Mouse (Mus musculus): ENCODE data around the gene Tubb1. TPM values are rescaled to one million over a fixed set of nuclear protein-coding genes. Genes with fewer than 3 reads are reported as not detected.
A peak's percentile ranks its signal among the peaks of the same experiment; 100 is the strongest.

Tubb1 gene
- polyA plus RNA-seq, 1 experiment from 2014 or later: 12.0 TPM

- Histone ChIP-seq H3K27ac (no peak overlapping the region), H3K4me1 (peaks cover 14% of the 10 kb centered on the region), H3K36me3 (no peaks in the 10 kb centered on the region), H3K4me3 (no peak overlapping the region), H3K27me3 (ENCODE audit: insufficient read depth, poor library complexity, severe bottlenecking) (0 out of 2 replicates have a peak, but pooled peaks cover 4% of the 10 kb centered on the region), H3K9me3 (no peaks in the 10 kb centered on the region)
- DNase-seq (ENCODE audit: low spot score): no peak
- 85% methylated on average over 4 of the region's 4 CpGs for WGBS
These were observed 2.1 kb upstream of the Tubb1 start for GRCm38 (mm10) chr2:174448405-174448804.

DNA sequence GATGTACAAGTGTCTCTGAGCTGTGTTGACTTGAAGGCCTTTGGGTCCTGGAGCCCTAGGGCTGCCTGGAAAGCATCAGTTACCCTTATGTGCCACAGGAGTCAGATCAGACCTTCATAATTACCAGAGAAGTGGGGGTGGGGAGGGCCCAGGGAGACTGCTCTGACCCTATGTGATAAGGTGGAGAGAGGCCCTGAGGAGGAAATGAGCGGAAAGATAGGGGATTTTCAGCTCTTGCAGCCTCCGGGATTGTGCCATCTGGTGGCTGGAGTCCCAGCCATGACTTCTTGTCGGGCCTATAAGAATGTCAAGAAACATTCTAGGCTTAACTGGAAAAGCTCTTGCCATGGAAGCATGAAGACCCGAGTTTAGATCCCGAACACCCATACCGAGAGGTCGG lies 3.2 kb downstream of the Tubb1 start:
- DNase-seq (ENCODE audit: low spot score): peak; percentile 90
- Histone ChIP-seq H3K9me3 (no peaks in the 10 kb centered on the region), H3K4me3 (no peak overlapping the region), H3K27ac (peak overlapping the region; percentile 72), H3K27me3 (ENCODE audit: insufficient read depth, poor library complexity, severe bottlenecking) (no peaks in the 10 kb centered on the region; the same call in 1 of the 2 replicates), H3K36me3 (no peaks in the 10 kb centered on the region), H3K4me1 (peaks cover 5% of the 10 kb centered on the region)
- 41% methylated on average over 7 of the region's 7 CpGs for WGBS

DNA sequence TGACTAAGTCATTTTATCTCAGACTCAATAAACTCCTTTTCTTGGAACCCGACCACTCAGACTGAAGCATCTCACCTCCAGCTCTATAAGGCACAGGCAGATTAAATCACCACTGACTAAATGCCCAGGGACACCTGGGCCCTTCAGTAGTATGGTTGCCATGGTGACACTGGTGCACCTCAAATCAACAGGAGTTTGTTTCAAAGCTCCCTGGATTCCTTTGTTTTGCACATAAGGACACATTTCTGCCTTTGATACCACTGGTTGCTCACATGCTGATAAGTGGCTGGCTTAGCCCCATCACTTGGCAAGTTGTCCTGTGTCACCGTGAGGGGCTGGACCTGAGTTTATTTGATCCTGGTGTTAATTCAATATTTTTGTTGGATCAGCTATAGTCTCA lies 8.9 kb downstream of the Tubb1 start:
- no peak for DNase-seq (ENCODE audit: low spot score)
- 82% methylated on average over 2 of the region's 2 CpGs for WGBS

DNA sequence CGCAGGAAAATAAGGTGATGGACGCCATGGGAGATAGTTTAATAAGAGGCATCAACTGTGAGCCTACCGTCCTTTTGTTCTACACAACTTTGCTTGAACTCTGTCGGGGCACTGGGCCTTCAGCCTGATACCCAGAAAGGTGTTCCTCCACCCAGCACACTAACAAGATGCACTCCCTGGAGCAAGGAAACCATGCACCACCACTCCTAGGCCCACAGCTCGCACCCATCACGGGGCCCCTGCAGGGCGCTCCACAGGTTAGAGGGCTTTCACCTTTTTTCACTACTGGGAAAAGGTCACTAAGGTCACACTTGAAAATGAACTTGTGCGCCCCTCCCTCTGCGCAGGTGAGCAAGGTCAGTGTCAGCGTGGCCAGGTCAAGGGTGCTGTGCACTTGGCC lies 12.9 kb downstream of the Tubb1 start:
- H3K36me3 ChIP-seq: peaks cover 64% of the 10 kb centered on the region

More for the DNA sequence above, 8.9 kb downstream of the Tubb1 start:
- H3K36me3 ChIP-seq: peaks cover 28% of the 10 kb centered on the region
- H3K4me1 ChIP-seq: peaks cover 11% of the 10 kb centered on the region
- no peaks in the 10 kb centered on the region for H3K9me3 ChIP-seq
- no peak overlapping the region for H3K4me3 ChIP-seq
- H3K27ac ChIP-seq: no peak overlapping the region
- H3K27me3 ChIP-seq (ENCODE audit: insufficient read depth, poor library complexity, severe bottlenecking): no peaks in the 10 kb centered on the region; the same call in 1 of the 2 replicates

GRCm38 (mm10) chr2:174463789-174464523 lies 13.5 kb downstream of the Tubb1 start, which contains the start of gene Atp5e:
TSS of gene Atp5e (minus strand) at chr2:174464105.
- H3K36me3 ChIP-seq: peaks cover 70% of the 10 kb centered on the region
- DNase-seq (ENCODE audit: low spot score): peak; percentile 99
- 2% methylated on average over 48 of the region's 48 CpGs for WGBS
- peak within 1 kb of the TSS; percentile 99 for H3K27ac ChIP-seq
- peaks cover 11% of the 10 kb centered on the region for H3K4me1 ChIP-seq
- H3K27me3 ChIP-seq (ENCODE audit: insufficient read depth, poor library complexity, severe bottlenecking): no peaks in the 10 kb centered on the region
- H3K4me3 ChIP-seq: peak within 1 kb of the TSS; percentile 81
- H3K9me3 ChIP-seq: no peaks in the 10 kb centered on the region

More for the DNA sequence above, 12.9 kb downstream of the Tubb1 start:
- peak overlapping the region; percentile 81 for H3K4me3 ChIP-seq
- no peak for DNase-seq (ENCODE audit: low spot score)
- H3K27me3 ChIP-seq (ENCODE audit: insufficient read depth, poor library complexity, severe bottlenecking): no peaks in the 10 kb centered on the region
- peak overlapping the region; percentile 99 for H3K27ac ChIP-seq
- no peaks in the 10 kb centered on the region for H3K9me3 ChIP-seq
- H3K4me1 ChIP-seq: peaks cover 11% of the 10 kb centered on the region
- 35% methylated on average over 10 of the region's 10 CpGs for WGBS

GRCm38 (mm10) chr2:174470333-174470732 lies 19.8 kb downstream of the Tubb1 start:
- H3K27me3 ChIP-seq (ENCODE audit: insufficient read depth, poor library complexity, severe bottlenecking): no peaks in the 10 kb centered on the region
- no peak overlapping the region for H3K27ac ChIP-seq
- whole genome bisulfite sequencing: 70% methylated on average over 4 of the region's 4 CpGs
- no peak for DNase-seq (ENCODE audit: low spot score)
- no peak overlapping the region for H3K4me3 ChIP-seq
- H3K36me3 ChIP-seq: peaks cover 57% of the 10 kb centered on the region
- H3K4me1 ChIP-seq: peaks cover 32% of the 10 kb centered on the region
- H3K9me3 ChIP-seq: no peaks in the 10 kb centered on the region

GRCm38 (mm10) chr2:174470786-174471405 lies 20.4 kb downstream of the Tubb1 start:
- no peak for DNase-seq (ENCODE audit: low spot score)
- Histone ChIP-seq H3K4me3 (peak overlapping the region; percentile 3; the same call in 1 of the 2 replicates), H3K27me3 (ENCODE audit: insufficient read depth, poor library complexity, severe bottlenecking) (0 out of 2 replicates have a peak, but pooled peaks cover 4% of the 10 kb centered on the region), H3K4me1 (peaks cover 32% of the 10 kb centered on the region), H3K36me3 (peaks cover 52% of the 10 kb centered on the region), H3K9me3 (no peaks in the 10 kb centered on the region), H3K27ac (no peak overlapping the region)
- 84% methylated on average over 7 of the region's 7 CpGs for WGBS

DNA sequence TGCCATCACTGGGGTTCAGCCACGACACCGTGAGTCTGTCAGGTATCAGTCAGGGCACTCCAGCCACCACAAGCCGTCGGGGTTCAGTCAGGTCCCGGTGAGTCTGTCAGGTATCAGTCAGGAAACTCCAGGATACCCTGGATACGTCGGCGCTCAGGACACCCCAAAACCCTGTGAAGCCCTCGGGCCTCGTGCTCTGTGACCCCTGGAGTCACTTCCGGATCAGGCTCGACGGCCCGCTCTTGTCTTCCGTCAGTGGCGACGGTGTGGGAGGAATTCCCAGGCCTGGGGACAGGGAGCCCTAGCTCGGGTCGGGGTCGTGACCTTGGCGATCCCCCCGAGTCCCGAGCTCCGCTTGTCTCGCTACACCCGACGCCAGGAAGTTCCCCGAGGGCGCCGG lies 21.9 kb downstream of the Tubb1 start:
- peak overlapping the region; percentile 78 for H3K4me3 ChIP-seq

GRCm38 (mm10) chr2:174472818-174473549 lies 22.5 kb downstream of the Tubb1 start, which contains the start of gene Prelid3b:
TSS of gene Prelid3b (minus strand) at chr2:174473081.
- 1% methylated on average over 53 of the region's 53 CpGs for WGBS
- H3K4me3 ChIP-seq: peak within 1 kb of the TSS; percentile 78
- peak within 1 kb of the TSS; percentile 95 for H3K27ac ChIP-seq
- H3K9me3 ChIP-seq: no peaks in the 10 kb centered on the region
- H3K36me3 ChIP-seq: peaks cover 32% of the 10 kb centered on the region
- peaks cover 32% of the 10 kb centered on the region for H3K4me1 ChIP-seq
- DNase-seq (ENCODE audit: low spot score): peak; percentile 100
- 0 out of 2 replicates have a peak, but pooled peaks cover 4% of the 10 kb centered on the region for H3K27me3 ChIP-seq (ENCODE audit: insufficient read depth, poor library complexity, severe bottlenecking)

More for the DNA sequence above, 21.9 kb downstream of the Tubb1 start:
- Histone ChIP-seq H3K27me3 (ENCODE audit: insufficient read depth, poor library complexity, severe bottlenecking) (0 out of 2 replicates have a peak, but pooled peaks cover 4% of the 10 kb centered on the region), H3K36me3 (peaks cover 36% of the 10 kb centered on the region), H3K4me1 (peaks cover 32% of the 10 kb centered on the region), H3K27ac (peak overlapping the region; percentile 95), H3K9me3 (no peaks in the 10 kb centered on the region)
- no peak for DNase-seq (ENCODE audit: low spot score)
- 8% methylated on average over 30 of the region's 30 CpGs for WGBS

- H3K27ac ChIP-seq: peak overlapping the region; percentile 95
- H3K4me1 ChIP-seq: peaks cover 32% of the 10 kb centered on the region
- DNase-seq (ENCODE audit: low spot score): no peak
- no peaks in the 10 kb centered on the region for H3K9me3 ChIP-seq
- H3K27me3 ChIP-seq (ENCODE audit: insufficient read depth, poor library complexity, severe bottlenecking): 0 out of 2 replicates have a peak, but pooled peaks cover 4% of the 10 kb centered on the region
- WGBS: 83% methylated on average over 5 of the region's 5 CpGs
- peak overlapping the region; percentile 78 for H3K4me3 ChIP-seq
- H3K36me3 ChIP-seq: peaks cover 26% of the 10 kb centered on the region
These were observed 23.0 kb downstream of the Tubb1 start for GRCm38 (mm10) chr2:174473550-174473927.

DNA sequence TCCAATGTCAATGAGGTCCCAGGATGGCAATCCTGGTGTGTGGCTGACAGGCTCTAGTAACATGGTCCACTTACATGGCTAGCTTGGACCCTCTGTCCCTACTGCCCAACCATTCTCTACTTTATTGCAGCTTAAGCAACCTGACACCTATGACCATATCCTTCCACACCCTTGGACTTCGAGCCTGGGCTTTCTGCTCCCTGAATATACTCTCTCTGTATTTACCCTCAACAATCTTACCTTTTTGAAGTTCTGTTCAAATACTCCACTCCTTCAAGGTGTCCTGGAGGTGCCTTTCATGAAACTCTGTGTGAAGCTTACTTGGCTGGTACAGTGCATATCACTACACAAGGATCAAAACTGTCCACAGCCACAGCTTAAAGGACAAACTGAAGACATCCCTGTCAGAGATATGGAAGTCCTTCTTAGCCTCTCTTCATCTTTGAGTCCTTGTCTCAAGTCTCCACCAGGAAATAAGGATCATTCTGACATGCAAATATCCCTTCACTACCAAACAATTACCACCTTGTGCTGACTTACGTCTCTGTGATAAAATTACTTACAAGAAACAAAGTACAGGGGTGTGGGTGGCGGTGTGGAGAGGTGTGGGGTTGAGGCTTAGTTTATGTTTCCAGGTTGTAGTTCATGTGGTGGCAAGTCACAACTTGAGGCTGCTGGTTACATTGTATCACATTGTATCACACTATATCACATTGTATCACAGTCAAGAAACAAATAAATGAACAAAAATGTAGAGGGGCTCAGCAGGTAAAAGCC lies 27.2 kb downstream of the Tubb1 start:
- Histone ChIP-seq H3K4me3 (no peak overlapping the region), H3K36me3 (no peaks in the 10 kb centered on the region), H3K9me3 (no peaks in the 10 kb centered on the region), H3K27me3 (ENCODE audit: insufficient read depth, poor library complexity, severe bottlenecking) (0 out of 2 replicates have a peak, but pooled peaks cover 4% of the 10 kb centered on the region), H3K27ac (no peak overlapping the region), H3K4me1 (peaks cover 8% of the 10 kb centered on the region; the same call in 1 of the 2 replicates)
- DNase-seq (ENCODE audit: low spot score): no peak
- WGBS: 74% methylated on average over 3 of the region's 3 CpGs

GRCm38 (mm10) chr2:174478746-174479145 lies 28.3 kb downstream of the Tubb1 start:
- Histone ChIP-seq H3K9me3 (no peaks in the 10 kb centered on the region), H3K4me3 (no peak overlapping the region), H3K36me3 (no peaks in the 10 kb centered on the region), H3K27me3 (ENCODE audit: insufficient read depth, poor library complexity, severe bottlenecking) (0 out of 2 replicates have a peak, but pooled peaks cover 4% of the 10 kb centered on the region), H3K4me1 (no peaks in the 10 kb centered on the region), H3K27ac (no peak overlapping the region)
- DNase-seq (ENCODE audit: low spot score): no peak
- WGBS: 65% methylated on average over 5 of the region's 5 CpGs

Measured in heart, embryonic 10.5 days (tissue).